8 mouse cellular contexts compared by ENCODE assay signal in the genomic region with DNA sequence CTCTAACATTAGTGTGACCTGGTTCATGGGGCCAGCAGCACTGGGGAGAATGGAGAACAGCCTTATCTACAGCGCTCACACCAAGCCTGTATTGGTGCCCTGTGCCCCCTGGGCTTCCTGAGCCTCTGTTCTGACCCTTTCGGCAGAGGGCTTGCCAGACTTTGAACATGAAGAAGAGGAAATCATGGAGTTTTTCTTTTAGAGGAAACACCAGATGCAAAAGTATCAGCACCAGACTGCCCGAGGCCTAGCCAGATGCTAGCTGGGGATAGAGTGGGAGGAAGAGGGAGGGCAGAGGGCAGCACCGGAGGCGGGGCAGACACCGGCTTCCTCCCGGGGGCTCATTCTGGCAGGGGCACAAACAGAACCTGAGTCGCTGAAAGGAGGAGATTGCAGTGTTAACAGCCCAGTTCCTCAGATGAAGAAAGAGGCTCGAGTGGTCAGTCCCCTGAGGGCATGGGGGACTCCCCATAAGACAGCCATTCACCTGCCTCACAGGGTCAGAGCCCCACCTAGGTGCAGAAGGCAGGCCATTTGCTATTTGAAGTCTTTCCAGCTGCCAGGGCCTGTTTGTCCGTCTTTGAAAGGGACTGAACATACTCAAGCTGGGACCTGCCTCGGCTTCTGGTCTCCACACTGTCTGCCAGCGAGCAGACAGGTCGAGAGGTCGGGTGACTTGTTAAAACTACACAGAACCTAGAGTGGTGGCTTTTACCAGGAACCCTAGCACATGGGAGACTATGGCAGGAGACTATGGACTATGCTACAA. TPM values are rescaled to one million over a fixed set of nuclear protein-coding genes. Genes with fewer than 3 reads are reported as not detected.
DNase-seq lines count a peak whose midpoint lies in the region; ATAC-seq and TF ChIP-seq lines count a peak whose summit lies in the region.

No protein-coding gene starts in this region.

- TF ChIP-seq CTCF in layer of hippocampus, adult 2 months (conservative IDR thresholded peaks at IDR 0.05): no peak
- no peak for TF ChIP-seq CTCF in liver, adult 2 months (IDR thresholded peaks at IDR 0.05; ENCODE audit: low read depth, low read length)

- peaks cover 21% of the 10 kb centered on the region for H3K36me3 ChIP-seq in heart, embryonic 15.5 days
- no peaks in the 10 kb centered on the region for H3K36me3 ChIP-seq in liver, adult 2 months (ENCODE audit: control insufficient read depth, insufficient read depth, low read length)

- H3K4me3 ChIP-seq in layer of hippocampus, adult 2 months: no peak overlapping the region
- no peak overlapping the region for H3K4me3 ChIP-seq in heart, embryonic 15.5 days
- H3K4me3 ChIP-seq in liver, adult 2 months (ENCODE audit: insufficient read depth, low read depth, low read length): no peak overlapping the region

- H3K79me2 ChIP-seq in liver, adult 2 months (ENCODE audit: control insufficient read depth, insufficient read depth, low read length): no peaks in the 10 kb centered on the region

- TF ChIP-seq POLR2A in liver, adult 2 months (IDR thresholded peaks at IDR 0.05; ENCODE audit: extremely low read depth, insufficient read depth, low read length): no peak

- peak overlapping the region; percentile 40; the same call in 1 of the 2 replicates for H3K27ac ChIP-seq in layer of hippocampus, adult 2 months
- peak overlapping the region; percentile 59 for H3K27ac ChIP-seq in heart, embryonic 15.5 days
- H3K27ac ChIP-seq in liver, adult 2 months (replicated peaks; ENCODE audit: insufficient read depth, low read depth, low read length): 0 out of 2 replicates have a peak overlapping the region, but pooled peaks have one; percentile 2

- DNase-seq in layer of hippocampus, adult 2 months (ENCODE audit: low spot score in 2 of 2): no peak
- no peak for DNase-seq in layer of hippocampus, postnatal 25 days (ENCODE audit: extremely low spot score in 1 of 2, low spot score in 1 of 2)
- no peak for DNase-seq in liver, adult 2 months (ENCODE audit: extremely low read depth, low read depth, low spot score)
- no peak for DNase-seq in frontal cortex, postnatal 36 days (ENCODE audit: low spot score in 2 of 2)
- no peak for DNase-seq in layer of hippocampus, postnatal 10 days (ENCODE audit: low spot score in 2 of 2)
- DNase-seq in T-cell, adult 2 months (ENCODE audit: low spot score): no peak

- peak; percentile 74 for ATAC-seq in common myeloid progenitor, adult 5-6 weeks (replicated peaks; ENCODE audit: low read depth, poor library complexity, severe bottlenecking)
- peak; percentile 37 for ATAC-seq in heart, embryonic 15.5 days (replicated peaks; ENCODE audit: insufficient number of reproducible peaks, insufficient read depth, low FRiP score, low read depth)

- no peaks in the 10 kb centered on the region for H3K27me3 ChIP-seq in heart, embryonic 15.5 days
- H3K27me3 ChIP-seq in liver, adult 2 months (ENCODE audit: control insufficient read depth, insufficient read depth, low read length): no peaks in the 10 kb centered on the region

- 0 out of 2 replicates have a peak overlapping the region, but pooled peaks have one; percentile 8 for H3K9ac ChIP-seq in heart, embryonic 15.5 days
- no peak overlapping the region for H3K9ac ChIP-seq in liver, adult 2 months (ENCODE audit: low read depth, low read length)

- H3K9me3 ChIP-seq in heart, embryonic 15.5 days (replicated peaks): no peaks in the 10 kb centered on the region

- no peak overlapping the region for H3K4me2 ChIP-seq in heart, embryonic 15.5 days

- 38% methylated on average over 14 of the region's 14 CpGs for WGBS in heart, embryonic 15.5 days
- 55% methylated on average over 14 of the region's 14 CpGs for WGBS in liver, adult 2 months

- peaks cover 30% of the 10 kb centered on the region for H3K4me1 ChIP-seq in heart, embryonic 15.5 days (replicated peaks)
- H3K4me1 ChIP-seq in liver, adult 2 months (ENCODE audit: control insufficient read depth, insufficient read depth, low read length): no peaks in the 10 kb centered on the region

RNA-seq across cellular contexts. Expression of a gene that starts 8.5 kb away (rescaled TPM):
- 100 to 1,000 TPM in 1 of 2 experiments, 10 to 100 TPM in 1; 81.9 to 105 TPM for total RNA-seq in layer of hippocampus, adult 2 months (2021)
- 10 to 100 TPM; 66.3 to 78.4 TPM for total RNA-seq in layer of hippocampus, postnatal 25 days (2021)
- 18.7 and 46.1 TPM in 2 replicates for total RNA-seq in common myeloid progenitor, adult 5-6 weeks (2017)
- 12.6 and 17.9 TPM in 2 replicates for polyA plus RNA-seq in heart, embryonic 15.5 days (2015; fragmentation: Nextera tagmentation; extraction: Ambion mirVana)
- 12.8 and 17.1 TPM in 2 replicates for total RNA-seq in liver, adult 2 months (2014; rRNA removed)
- 33.0 and 39.1 TPM in 2 replicates for polyA plus RNA-seq in liver, adult 2 months (2012; rRNA removed)
- total RNA-seq in layer of hippocampus, postnatal 10 days (2021): 10 to 100 TPM; 79.3 to 86.2 TPM

RNA-seq across cellular contexts. Expression of a gene that starts 14.1 kb away (rescaled TPM):
- total RNA-seq in layer of hippocampus, adult 2 months (2021): 100 to 1,000 TPM; 208 to 222 TPM
- total RNA-seq in layer of hippocampus, postnatal 25 days (2021): 100 to 1,000 TPM; 180 to 215 TPM
- 221 and 258 TPM in 2 replicates for total RNA-seq in common myeloid progenitor, adult 5-6 weeks (2017)
- 79.0 and 98.4 TPM in 2 replicates for polyA plus RNA-seq in heart, embryonic 15.5 days (2015; fragmentation: Nextera tagmentation; extraction: Ambion mirVana)
- 28.5 and 34.8 TPM in 2 replicates for total RNA-seq in liver, adult 2 months (2014; rRNA removed)
- 45.7 and 62.8 TPM in 2 replicates for polyA plus RNA-seq in liver, adult 2 months (2012; rRNA removed)
- 100 to 1,000 TPM; 190 to 194 TPM for total RNA-seq in layer of hippocampus, postnatal 10 days (2021)

RNA-seq across cellular contexts. Expression of a gene that starts 14.6 kb away (rescaled TPM):
- 10 to 100 TPM; 63.3 to 72.1 TPM for total RNA-seq in layer of hippocampus, adult 2 months (2021)
- 10 to 100 TPM; 63.3 to 64.8 TPM for total RNA-seq in layer of hippocampus, postnatal 25 days (2021)
- total RNA-seq in common myeloid progenitor, adult 5-6 weeks (2017): 19.2 and 30.8 TPM in 2 replicates
- 36.1 and 50.6 TPM in 2 replicates for polyA plus RNA-seq in heart, embryonic 15.5 days (2015; fragmentation: Nextera tagmentation; extraction: Ambion mirVana)
- total RNA-seq in liver, adult 2 months (2014; rRNA removed): 9.3 and 10.1 TPM in 2 replicates
- polyA plus RNA-seq in liver, adult 2 months (2012; rRNA removed): 26.6 and 29.4 TPM in 2 replicates
- total RNA-seq in layer of hippocampus, postnatal 10 days (2021): 10 to 100 TPM; 72.0 to 73.6 TPM

RNA-seq across cellular contexts. Expression of a gene that starts 34.8 kb away (rescaled TPM):
- total RNA-seq in layer of hippocampus, adult 2 months (2021): 10 to 100 TPM; 13.0 to 18.8 TPM
- total RNA-seq in layer of hippocampus, postnatal 25 days (2021): 10 to 100 TPM; 26.6 to 32.3 TPM
- total RNA-seq in common myeloid progenitor, adult 5-6 weeks (2017): 0.10 and 0.87 TPM in 2 replicates
- 282 and 297 TPM in 2 replicates for polyA plus RNA-seq in heart, embryonic 15.5 days (2015; fragmentation: Nextera tagmentation; extraction: Ambion mirVana)
- 0.94 and 1.6 TPM in 2 replicates for total RNA-seq in liver, adult 2 months (2014; rRNA removed)
- polyA plus RNA-seq in liver, adult 2 months (2012; rRNA removed): 1.1 and 2.3 TPM in 2 replicates
- total RNA-seq in layer of hippocampus, postnatal 10 days (2021): 10 to 100 TPM; 16.2 to 17.4 TPM

RNA-seq across cellular contexts. Expression of a gene that starts 43.1 kb away (rescaled TPM):
- total RNA-seq in layer of hippocampus, adult 2 months (2021): 1 to 10 TPM; 5.0 to 5.6 TPM
- total RNA-seq in layer of hippocampus, postnatal 25 days (2021): 1 to 10 TPM; 3.9 to 4.6 TPM
- total RNA-seq in common myeloid progenitor, adult 5-6 weeks (2017): 2.6 and 2.9 TPM in 2 replicates
- polyA plus RNA-seq in heart, embryonic 15.5 days (2015; fragmentation: Nextera tagmentation; extraction: Ambion mirVana): 0.30 and 0.60 TPM in 2 replicates
- 3.1 and 4.6 TPM in 2 replicates for total RNA-seq in liver, adult 2 months (2014; rRNA removed)
- 6.7 and 7.3 TPM in 2 replicates for polyA plus RNA-seq in liver, adult 2 months (2012; rRNA removed)
- 1 to 10 TPM; 5.0 TPM for total RNA-seq in layer of hippocampus, postnatal 10 days (2021)

Comparison
In these comparisons a context has a peak if more than half of its experiments do, and no peak if none do; other contexts are left out.
1. H3K27ac ChIP-seq: peak in every context shown above with its lines; median percentile 59 in heart, embryonic 15.5 days; 40 in layer of hippocampus, adult 2 months; 2 in liver, adult 2 months.